Mouse (Mus musculus) ES-E14 (cell line): Measurements from ENCODE around the gene Sbf1.

Experiments
- CHD2 ChIP-seq: IDR thresholded peaks from 2 replicates; pipeline ENCODE4 v1.6.1; 2014; ENCODE audit warnings: mild to moderate bottlenecking, low read depth, low read length, inconsistent platforms
- HCFC1 ChIP-seq: IDR thresholded peaks from 2 replicates; pipeline ENCODE4 v1.6.1; 2012; ENCODE audit warnings: low read length, inconsistent platforms, borderline replicate concordance; ENCODE audit not compliant: insufficient read depth
- ZNF384 ChIP-seq: IDR thresholded peaks from 2 replicates; pipeline ENCODE4 v1.6.1; 2012; ENCODE audit warnings: low read depth, low read length, inconsistent platforms

- TF ChIP-seq ZNF384 (no peak), CHD2 (no peak), HCFC1 (no peak)
These were observed 18.6 kb downstream of the Sbf1 start for GRCm38 (mm10) chr15:89296465-89296864.
